Mouse (Mus musculus): ENCODE measurements around the gene Pip4k2a.
"Not testable (repeated sequence)": the region's sequence is repeated elsewhere in the genome, so short reads cannot be mapped to it uniquely, and the experiment has no call there.

Gene Pip4k2a

GRCm38 (mm10) chr2:18998054-18998478, at the start of gene Pip4k2a, which contains the start of gene 4930426L09Rik:
Pip4k2a (minus strand) TSS chr2:18998126.
4930426L09Rik (plus strand) TSS chr2:18998343.
- peak; percentile 89 for ATAC-seq (ENCODE audit: insufficient number of reproducible peaks, low FRiP score, low TSS enrichment)

- no peak for ATAC-seq (ENCODE audit: insufficient number of reproducible peaks, low FRiP score, low TSS enrichment)
These were observed 40.1 kb upstream of the Pip4k2a start for GRCm38 (mm10) chr2:19037907-19038570.

DNA sequence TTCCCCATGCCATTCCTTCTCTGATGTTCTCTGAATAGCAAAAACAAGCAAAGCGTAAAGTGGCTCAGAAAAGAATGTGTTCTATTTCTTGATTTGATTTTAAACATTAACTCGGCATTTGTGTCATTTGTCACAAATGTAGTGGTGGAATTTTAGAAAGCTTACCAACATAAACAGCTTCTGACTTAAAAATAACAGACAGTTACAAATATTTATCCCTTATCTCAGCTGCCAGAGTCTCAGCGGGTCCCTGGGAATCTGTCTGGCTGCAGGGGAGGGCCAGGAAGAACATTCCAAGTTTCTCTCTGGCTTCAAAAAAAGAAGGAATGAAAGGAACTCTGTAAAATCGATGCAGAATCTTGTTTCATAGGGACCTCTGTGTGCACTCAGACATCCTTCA, 39.5 kb upstream of the Pip4k2a start:
- ATAC-seq (ENCODE audit: insufficient number of reproducible peaks, low FRiP score, low TSS enrichment): no peak

DNA sequence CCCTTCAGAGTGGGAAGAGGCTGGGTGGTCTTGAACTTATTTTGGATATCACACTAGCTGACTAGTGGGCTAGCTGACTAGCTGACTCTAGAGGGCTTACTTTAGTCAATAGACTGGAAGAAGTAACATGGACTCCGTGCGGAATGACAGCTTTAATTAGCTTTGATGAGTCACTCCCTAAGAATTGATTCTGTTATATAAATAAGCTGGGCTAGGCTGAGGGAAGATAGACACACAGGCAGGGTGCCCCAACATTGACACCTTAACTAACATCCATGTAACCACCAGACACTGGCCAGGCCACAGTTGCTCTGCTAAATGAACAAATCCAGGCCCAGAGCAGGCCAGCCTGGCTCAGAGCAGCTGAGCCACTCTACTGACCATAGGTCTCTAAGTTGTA, 26.9 kb upstream of the Pip4k2a start:
- ATAC-seq (ENCODE audit: insufficient number of reproducible peaks, low FRiP score, low TSS enrichment): no peak

GRCm38 (mm10) chr2:19018034-19018433, 20.1 kb upstream of the Pip4k2a start:
- no peak for ATAC-seq (ENCODE audit: insufficient number of reproducible peaks, low FRiP score, low TSS enrichment)

- ATAC-seq (ENCODE audit: insufficient number of reproducible peaks, low FRiP score, low TSS enrichment): no peak
These were observed 18.9 kb upstream of the Pip4k2a start for GRCm38 (mm10) chr2:19016839-19017238.

DNA sequence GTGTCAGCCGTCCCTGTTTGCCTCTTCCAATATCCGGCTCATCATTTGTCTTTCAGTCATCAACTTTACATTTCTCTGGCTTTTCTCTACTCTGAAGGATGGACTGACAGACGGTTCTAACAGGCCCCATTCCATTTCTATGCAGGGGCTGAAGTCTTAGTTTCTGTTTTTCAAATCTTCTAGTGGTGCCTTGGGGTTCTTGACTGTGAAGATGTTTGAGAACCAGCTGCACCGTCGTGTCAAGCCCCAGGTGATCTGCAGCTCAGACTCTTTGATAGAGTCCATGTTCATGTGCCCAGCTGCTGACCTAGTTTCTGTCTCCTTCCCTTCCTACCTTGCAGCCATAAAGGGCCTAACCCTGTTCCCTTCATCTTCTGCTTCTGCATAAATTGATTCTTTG, 18.4 kb upstream of the Pip4k2a start:
- ATAC-seq (ENCODE audit: insufficient number of reproducible peaks, low FRiP score, low TSS enrichment): no peak

DNA sequence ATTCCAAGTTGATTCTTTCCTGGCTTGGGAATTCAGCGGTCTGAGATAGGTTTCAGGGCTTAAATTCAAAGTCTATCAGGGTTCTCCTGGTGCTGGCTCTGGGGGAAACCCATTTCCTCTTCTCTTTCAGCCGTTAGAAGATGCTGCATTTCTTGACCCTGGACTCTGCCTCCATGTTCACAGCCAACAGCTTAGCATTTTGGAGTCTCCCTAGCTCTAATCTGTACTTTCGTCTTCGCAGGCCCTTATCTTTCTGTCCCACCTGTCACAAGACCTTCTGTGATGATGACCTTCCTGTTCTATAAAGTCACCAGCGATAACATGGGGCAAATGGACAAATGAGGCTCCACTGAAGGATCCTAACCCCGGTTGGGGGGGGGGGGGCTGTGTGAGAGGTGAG, 13.5 kb upstream of the Pip4k2a start:
- no peak for ATAC-seq (ENCODE audit: insufficient number of reproducible peaks, low FRiP score, low TSS enrichment)

DNA sequence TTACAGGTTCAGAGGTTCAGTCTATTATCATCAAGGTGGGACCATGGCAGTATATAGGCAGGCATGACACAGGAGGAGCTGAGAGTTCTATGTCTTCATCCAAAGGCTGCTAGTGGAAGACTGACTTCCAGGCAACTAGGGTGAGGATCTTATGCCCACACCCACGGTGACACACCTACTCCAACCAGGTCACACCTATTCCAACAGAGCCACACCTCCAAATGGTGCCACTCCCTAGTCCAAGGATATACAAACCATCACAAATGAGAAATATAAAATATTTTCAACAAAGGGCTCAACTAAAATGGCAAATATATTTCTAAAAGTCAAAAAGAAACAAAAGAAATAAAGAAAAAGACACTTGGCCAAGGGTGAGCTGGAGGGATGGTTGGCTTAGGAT, 12.6 kb upstream of the Pip4k2a start:
- ATAC-seq (ENCODE audit: insufficient number of reproducible peaks, low FRiP score, low TSS enrichment): not testable (repeated sequence)

DNA sequence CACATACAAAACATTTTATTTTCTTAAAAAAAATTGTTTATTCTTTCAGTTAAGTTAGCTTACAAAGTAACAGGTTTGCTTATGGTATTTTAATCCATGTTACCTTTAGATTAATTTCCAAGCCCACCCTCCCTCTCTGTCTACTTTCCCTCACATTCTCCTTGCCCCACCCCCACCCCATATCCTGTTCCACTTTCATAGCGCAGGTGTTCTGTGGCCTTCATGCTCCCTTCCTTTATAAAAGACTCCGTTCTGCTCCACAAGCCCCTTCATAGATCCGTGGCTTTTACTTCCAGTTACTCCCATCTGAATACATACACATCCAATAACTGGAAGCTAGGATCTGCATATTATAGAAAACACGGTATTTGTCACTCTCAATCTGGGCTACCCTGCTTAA, 9.7 kb upstream of the Pip4k2a start:
- no peak for ATAC-seq (ENCODE audit: insufficient number of reproducible peaks, low FRiP score, low TSS enrichment)

DNA sequence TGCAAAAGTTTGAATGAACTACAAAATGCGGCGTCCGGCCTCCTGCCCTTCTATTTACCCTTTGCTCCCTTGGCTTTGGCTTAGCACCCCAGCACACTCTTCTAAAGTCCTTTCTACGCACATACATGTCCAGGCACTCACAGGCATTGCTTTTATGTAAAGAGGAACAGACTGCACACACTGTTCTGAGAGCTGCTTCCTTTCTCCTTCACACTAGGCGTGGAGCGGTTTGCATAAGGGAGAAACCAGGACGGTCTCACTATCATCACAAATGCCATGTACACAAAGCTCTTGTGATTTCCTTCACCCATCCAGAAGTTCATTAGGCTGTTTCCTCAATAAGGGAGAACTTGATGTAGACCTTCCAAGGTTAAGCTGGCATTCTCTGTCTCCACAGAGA, 8.2 kb upstream of the Pip4k2a start:
- no peak for ATAC-seq (ENCODE audit: insufficient number of reproducible peaks, low FRiP score, low TSS enrichment)

DNA sequence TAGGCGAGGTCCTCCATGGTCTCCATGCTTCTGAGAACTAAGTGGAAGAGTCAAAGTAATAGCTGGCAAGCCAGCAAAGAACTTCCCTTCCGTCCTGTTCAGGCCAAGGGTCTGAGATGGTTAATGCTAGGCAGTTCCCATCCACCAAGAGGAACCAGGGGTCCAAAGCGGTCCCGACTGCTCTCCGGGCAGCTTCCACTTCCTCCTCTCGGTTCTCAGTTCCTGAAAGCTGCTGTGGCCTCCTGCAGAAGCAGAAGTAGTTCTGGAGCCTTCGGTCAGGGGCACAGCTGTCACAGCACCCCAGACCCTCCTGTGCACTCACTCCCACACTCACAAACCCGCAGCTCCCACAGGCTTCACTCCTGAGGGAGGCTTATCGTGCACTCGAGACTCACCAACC, 6.9 kb upstream of the Pip4k2a start:
- no peak for ATAC-seq (ENCODE audit: insufficient number of reproducible peaks, low FRiP score, low TSS enrichment)

DNA sequence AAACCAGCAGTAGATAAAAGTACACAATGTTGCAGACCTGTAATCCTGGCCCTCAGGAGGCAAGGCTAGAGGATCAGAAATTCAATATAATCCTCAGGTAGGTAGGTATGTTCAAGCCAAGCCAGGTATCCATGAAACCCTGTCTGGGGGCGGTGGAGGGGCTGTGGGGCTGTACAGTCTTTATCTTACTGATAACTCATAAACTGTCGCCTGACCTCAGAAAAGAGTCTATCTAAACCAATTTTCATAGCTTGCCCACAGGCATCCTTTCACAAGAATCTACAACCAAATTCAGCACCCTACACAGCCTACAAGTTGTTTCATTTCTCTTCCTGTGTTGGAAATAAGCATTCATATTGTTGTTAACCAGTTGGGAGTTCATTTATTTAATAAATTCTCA, 1.5 kb upstream of the Pip4k2a start:
- no peak for ATAC-seq (ENCODE audit: insufficient number of reproducible peaks, low FRiP score, low TSS enrichment)

GRCm38 (mm10) chr2:18997387-18997971, 447 bp downstream of the Pip4k2a start:
- ATAC-seq (ENCODE audit: insufficient number of reproducible peaks, low FRiP score, low TSS enrichment): peak; percentile 68

DNA sequence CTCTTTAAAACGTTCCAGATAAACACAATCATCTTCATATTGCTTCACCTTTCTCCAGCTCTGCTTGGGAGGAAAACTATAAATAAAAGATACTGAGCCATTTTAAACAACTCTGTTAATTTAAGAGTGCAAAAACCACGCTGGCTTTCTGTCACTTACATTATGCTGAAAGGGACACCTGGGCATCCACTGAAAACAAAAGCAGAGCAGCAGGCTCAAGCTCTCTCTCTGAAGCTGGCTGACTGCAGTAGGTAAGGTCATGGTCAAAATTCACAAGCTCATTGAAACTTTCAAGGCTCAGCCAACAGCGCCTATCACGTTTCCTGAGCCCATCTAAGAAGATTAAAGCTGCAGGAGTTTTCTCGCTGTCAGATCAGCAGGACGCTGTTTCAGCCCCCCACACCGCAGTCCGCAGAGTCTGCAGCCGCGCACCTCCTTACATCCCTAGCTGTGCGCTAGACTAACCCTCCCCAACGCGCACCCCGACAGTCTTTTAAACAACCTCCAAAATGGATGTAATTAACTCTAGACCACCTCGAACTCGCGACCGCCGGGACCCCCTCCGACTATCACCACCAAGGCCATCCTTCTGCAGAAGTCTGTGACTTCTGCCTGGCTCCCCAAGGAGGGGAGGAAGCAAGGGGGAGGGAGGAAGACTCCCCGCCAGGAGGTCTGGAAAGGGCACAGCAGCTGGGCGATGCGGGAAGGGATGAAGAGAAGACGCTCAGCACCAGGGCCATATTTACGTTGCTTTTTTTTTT, 1.3 kb downstream of the Pip4k2a start:
- no peak for ATAC-seq (ENCODE audit: insufficient number of reproducible peaks, low FRiP score, low TSS enrichment)

- ATAC-seq (ENCODE audit: insufficient number of reproducible peaks, low FRiP score, low TSS enrichment): no peak
These were observed 5.1 kb downstream of the Pip4k2a start for GRCm38 (mm10) chr2:18992512-18993510.

DNA sequence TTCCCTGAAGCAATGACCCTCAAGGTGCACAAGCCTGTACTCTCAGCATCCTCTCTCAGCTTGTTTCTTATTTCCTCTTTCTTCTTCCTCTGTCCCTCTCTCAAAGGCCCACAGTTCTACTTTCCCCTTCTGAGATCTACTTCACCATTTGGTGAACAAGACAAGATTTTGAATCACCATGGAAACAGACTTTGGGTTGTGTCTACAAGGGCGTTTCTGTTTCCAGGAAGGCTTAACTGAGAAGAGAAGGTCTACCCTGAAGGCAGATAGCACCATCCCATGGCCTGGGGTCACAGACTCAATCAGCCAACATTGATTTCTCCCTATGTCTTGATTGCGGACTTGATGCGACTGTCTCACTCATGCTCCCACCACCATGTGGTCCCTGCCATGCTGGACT, 9.0 kb downstream of the Pip4k2a start:
- ATAC-seq (ENCODE audit: insufficient number of reproducible peaks, low FRiP score, low TSS enrichment): no peak

DNA sequence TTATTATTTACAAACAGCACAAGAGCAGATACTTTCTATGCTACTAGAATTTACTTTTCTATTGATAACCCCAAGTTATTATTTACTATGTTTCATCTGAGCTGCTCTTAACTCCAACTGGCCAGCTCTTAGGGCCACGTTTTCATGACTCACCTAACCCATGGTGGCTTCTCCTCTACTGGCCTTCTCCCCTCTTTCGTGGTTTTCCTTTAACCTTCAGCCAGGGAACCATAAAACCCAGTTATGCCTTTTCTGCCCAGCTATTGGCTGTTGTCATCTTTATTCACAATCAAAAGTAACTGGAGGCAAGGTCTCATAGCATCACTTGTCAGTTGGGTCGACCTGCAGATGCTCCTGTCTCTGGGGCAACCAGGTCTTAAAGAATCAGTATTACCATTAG, 12.4 kb downstream of the Pip4k2a start:
- ATAC-seq (ENCODE audit: insufficient number of reproducible peaks, low FRiP score, low TSS enrichment): no peak

DNA sequence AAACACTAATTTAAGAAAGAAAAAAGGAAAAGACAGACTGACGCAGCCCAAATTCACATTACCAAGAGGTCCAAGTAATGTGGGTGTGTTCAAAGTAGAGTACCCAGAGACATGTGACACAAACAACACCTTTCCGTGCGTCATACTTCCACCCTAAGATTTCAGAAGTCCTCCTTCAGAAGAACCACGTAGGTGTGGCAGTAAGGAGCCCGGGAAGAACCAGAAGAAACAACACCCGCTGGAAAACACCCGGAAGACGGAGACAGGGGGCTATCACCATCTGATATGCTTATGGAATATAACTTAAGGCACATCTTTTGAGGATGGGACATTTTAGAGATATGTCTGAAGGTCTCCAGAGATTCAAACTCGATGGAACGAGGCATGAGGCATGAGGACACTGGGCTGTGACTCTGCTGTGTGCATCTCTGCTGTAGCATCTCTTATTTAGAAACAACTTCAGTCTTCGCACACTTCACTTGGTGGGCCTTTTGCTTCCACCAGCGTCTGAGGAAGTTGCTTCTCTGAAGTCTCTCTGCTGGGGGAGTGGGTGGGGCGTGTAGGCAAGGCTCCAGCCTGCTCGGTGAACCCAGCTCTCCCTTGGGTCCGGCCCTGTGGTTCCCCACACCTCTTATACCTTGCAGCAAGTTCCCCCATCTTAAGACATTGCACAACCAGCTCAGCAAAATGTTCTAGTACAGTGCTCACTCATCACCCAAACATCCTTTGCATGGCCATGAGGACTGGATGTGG, 13.7 kb downstream of the Pip4k2a start:
- ATAC-seq (ENCODE audit: insufficient number of reproducible peaks, low FRiP score, low TSS enrichment): no peak

- no peak for ATAC-seq (ENCODE audit: insufficient number of reproducible peaks, low FRiP score, low TSS enrichment)
These were observed 14.4 kb downstream of the Pip4k2a start for GRCm38 (mm10) chr2:18983546-18983945.
